Mouse (Mus musculus): Measurements from ENCODE around the gene Vars. TPM values are rescaled to one million over a fixed set of nuclear protein-coding genes. Genes with fewer than 3 reads are reported as not detected.

Vars gene
- polyA plus RNA-seq, 1 experiment from 2014 or later, result 222 TPM

DNA sequence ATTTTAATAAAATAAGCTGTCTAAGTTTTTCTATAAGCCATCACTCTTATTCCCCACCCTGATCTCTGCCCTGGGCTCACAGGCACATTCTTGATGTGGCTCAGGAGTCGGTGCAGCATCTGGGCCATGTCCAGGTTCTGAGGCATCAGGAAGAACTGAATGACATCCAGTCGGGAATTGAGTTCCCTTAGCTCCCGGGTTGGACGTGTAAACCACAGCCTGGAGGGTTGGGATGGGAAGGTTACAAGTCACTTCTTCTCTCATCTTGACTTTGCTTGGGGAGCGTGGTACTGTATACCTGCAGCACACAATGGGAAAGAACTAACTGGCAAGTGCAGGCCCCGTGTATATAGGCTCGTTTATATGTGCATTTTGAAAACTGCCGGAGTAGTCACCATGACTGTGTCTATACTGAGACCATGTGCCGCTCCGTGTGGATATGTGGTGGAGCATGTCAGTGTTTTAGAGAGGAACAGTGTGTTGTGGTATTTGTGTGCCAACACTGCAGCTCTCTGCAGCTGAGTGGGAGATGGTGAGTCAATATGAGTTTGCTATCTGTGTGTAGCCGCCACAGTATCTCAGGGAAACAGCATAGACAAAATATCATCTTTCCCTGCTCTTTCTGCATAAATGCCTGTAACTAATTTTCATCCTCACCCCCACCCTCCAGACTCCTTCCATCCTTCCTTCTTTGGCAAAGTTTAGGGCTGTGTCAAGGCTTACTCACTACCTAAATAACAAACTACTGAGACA is 38.5 kb downstream of the Vars start:
- 0 out of 2 replicates have a peak, but pooled peaks cover 4% of the 10 kb centered on the region for H3K4me1 ChIP-seq
- DNase-seq (ENCODE audit: low spot score), result peak; percentile 24
- WGBS, result 89% methylated on average over 11 of the region's 11 CpGs

GRCm38 (mm10) chr17:35043794-35044193 is 43.0 kb downstream of the Vars start:
- Histone ChIP-seq H3K9me3 (replicated peaks) (no peaks in the 10 kb centered on the region), H3K27ac (no peak overlapping the region; the same call in 1 of the 2 replicates), H3K27me3 (ENCODE audit: low read depth, poor library complexity, severe bottlenecking) (no peaks in the 10 kb centered on the region), H3K4me1 (peaks cover 42% of the 10 kb centered on the region), H3K36me3 (no peaks in the 10 kb centered on the region), H3K4me3 (no peak overlapping the region)
- 86% methylated on average over 4 of the region's 4 CpGs for WGBS
- DNase-seq (ENCODE audit: low spot score), result no peak

More for the DNA sequence above, 38.5 kb downstream of the Vars start:
- Histone ChIP-seq H3K27me3 (ENCODE audit: low read depth, poor library complexity, severe bottlenecking) (no peaks in the 10 kb centered on the region), H3K9me3 (replicated peaks) (no peaks in the 10 kb centered on the region), H3K27ac (no peak overlapping the region), H3K36me3 (no peaks in the 10 kb centered on the region), H3K4me3 (no peak overlapping the region)

DNA sequence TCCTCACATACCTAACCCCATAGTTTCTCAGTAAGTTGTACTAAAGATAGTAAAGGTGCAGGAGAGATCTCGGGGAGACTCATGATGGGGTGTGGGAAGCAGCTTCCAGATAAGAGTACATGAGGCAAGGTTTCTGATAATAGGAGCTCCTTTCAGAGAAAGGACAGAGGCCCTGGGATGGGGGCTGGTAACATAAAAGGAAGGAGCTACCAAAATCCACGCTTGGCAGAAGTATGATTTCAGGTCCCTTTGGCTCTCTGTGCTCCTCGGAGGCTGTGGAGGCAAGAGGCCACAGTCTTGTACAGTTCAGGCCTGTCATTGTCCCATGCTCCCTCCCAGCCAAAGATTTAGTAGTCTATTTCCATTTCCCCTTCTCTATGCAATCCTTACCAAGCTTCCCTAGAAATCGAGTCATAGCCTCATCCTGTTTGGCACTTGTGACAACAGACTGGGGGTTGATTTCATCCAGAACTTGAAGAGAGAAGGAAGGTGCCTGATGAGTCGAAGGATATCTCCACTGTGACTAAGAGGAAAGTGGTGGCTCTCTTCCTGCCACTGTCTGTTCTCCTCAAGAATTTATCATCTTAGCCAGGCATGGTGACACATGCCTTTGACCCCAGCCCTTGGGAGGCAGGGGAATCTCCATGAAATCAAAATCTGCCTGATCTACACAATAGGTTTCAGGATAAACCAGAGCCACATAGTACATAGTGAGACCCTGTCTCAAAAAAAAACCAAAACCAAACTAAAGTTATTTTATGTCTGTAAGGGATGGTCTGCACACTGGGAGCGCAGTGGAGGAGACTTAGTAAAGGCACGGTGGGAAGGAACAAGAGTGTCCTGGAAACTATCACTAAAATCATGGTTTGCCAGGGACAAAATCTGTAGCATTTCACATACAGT is 44.4 kb downstream of the Vars start:
- H3K27me3 ChIP-seq (ENCODE audit: low read depth, poor library complexity, severe bottlenecking), result no peaks in the 10 kb centered on the region
- H3K36me3 ChIP-seq, result no peaks in the 10 kb centered on the region
- WGBS, result 86% methylated on average over 7 of the region's 7 CpGs
- peaks cover 55% of the 10 kb centered on the region for H3K4me1 ChIP-seq
- H3K27ac ChIP-seq, result peak overlapping the region; percentile 97
- no peaks in the 10 kb centered on the region for H3K9me3 ChIP-seq (replicated peaks)
- peak overlapping the region; percentile 70 for H3K4me3 ChIP-seq
- DNase-seq (ENCODE audit: low spot score), result peak; percentile 28

- no peak for DNase-seq (ENCODE audit: low spot score)
- 5% methylated on average over 48 of the region's 48 CpGs for WGBS
- Histone ChIP-seq H3K4me3 (peak overlapping the region; percentile 70), H3K27ac (peak overlapping the region; percentile 97), H3K4me1 (peaks cover 64% of the 10 kb centered on the region), H3K36me3 (no peaks in the 10 kb centered on the region), H3K9me3 (replicated peaks) (no peaks in the 10 kb centered on the region), H3K27me3 (ENCODE audit: low read depth, poor library complexity, severe bottlenecking) (no peaks in the 10 kb centered on the region)
These were observed 45.3 kb downstream of the Vars start for GRCm38 (mm10) chr17:35045807-35046680.

GRCm38 (mm10) chr17:35046681-35047455 is 46.1 kb downstream of the Vars start, which contains the start of gene Msh5:
Gene Msh5, minus strand, starts transcription at chr17:35046745.
- DNase-seq (ENCODE audit: low spot score), result peak; percentile 99
- H3K9me3 ChIP-seq (replicated peaks), result no peaks in the 10 kb centered on the region
- H3K4me1 ChIP-seq, result peaks cover 72% of the 10 kb centered on the region
- H3K27ac ChIP-seq, result peak within 1 kb of the TSS; percentile 97
- H3K4me3 ChIP-seq, result peak within 1 kb of the TSS; percentile 70
- no peaks in the 10 kb centered on the region for H3K36me3 ChIP-seq
- H3K27me3 ChIP-seq (ENCODE audit: low read depth, poor library complexity, severe bottlenecking), result no peaks in the 10 kb centered on the region
- WGBS, result 3% methylated on average over 33 of the region's 33 CpGs

DNA sequence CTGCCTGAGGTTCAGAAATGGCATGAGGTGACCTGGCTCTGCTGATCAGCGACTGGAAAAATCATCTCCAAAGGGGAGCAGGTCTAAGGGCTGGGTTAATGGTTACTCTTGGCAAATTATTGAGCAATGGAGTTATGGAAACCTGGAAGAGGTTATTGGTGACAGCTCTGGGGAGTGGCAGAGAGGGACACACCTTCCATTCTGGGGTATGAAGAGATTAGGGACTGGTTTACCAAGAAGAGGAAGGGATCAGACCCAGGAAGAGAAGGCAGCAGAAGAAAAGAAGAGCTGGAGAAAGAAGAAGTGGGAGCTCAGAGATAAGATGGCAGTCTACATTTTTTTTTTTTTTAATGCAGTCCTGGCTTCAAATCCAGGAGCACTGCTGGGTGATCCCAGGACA is 46.9 kb downstream of the Vars start:
- Histone ChIP-seq H3K36me3 (peaks cover 6% of the 10 kb centered on the region), H3K9me3 (replicated peaks) (no peaks in the 10 kb centered on the region), H3K27me3 (ENCODE audit: low read depth, poor library complexity, severe bottlenecking) (no peaks in the 10 kb centered on the region), H3K4me1 (peaks cover 81% of the 10 kb centered on the region), H3K4me3 (no peak overlapping the region), H3K27ac (peak overlapping the region; percentile 97)
- WGBS, result 52% methylated on average over 1 of the region's 1 CpGs
- no peak for DNase-seq (ENCODE audit: low spot score)

DNA sequence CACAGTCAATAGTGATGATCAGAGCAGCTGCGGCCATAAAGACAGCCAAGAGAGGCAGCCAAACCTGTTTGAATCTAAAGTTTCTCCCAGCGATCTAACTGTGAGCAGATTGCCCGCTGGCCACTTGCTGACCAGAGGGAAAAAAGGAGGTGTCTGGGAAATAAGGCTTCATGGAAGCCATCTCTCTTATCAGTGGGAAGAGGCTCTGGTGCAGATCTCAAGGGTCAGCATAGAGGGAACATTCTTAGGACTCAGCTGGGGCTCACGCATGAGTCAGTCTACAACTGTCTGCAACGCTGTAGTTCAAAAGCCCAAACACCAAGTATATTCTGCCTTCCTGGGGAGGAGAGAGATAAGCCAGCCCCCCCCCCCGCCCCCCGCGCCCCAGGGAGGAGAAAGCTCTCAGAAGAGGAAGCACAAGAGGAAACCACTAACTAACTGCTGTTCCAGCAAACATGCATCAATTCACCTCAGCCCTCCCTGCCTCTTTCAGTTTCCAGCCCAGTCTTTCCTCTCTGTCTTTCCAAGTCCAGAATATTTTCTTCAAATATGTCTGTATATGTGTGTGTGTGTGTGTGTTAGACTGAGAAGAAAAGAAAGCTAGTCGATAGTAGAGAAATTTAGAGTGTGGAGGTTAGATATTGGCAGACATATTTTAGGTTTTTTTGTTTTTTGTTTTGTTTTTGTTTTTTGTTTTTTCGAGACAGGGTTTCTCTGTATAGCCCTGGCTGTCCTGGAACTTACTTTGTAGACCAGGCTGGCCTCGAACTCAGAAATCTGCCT is 47.6 kb downstream of the Vars start:
- Histone ChIP-seq H3K27ac (peak overlapping the region; percentile 97), H3K4me3 (no peak overlapping the region), H3K36me3 (peaks cover 13% of the 10 kb centered on the region), H3K9me3 (replicated peaks) (no peaks in the 10 kb centered on the region), H3K4me1 (peaks cover 81% of the 10 kb centered on the region), H3K27me3 (ENCODE audit: low read depth, poor library complexity, severe bottlenecking) (no peaks in the 10 kb centered on the region)
- no peak for DNase-seq (ENCODE audit: low spot score)
- WGBS, result 41% methylated on average over 11 of the region's 11 CpGs

DNA sequence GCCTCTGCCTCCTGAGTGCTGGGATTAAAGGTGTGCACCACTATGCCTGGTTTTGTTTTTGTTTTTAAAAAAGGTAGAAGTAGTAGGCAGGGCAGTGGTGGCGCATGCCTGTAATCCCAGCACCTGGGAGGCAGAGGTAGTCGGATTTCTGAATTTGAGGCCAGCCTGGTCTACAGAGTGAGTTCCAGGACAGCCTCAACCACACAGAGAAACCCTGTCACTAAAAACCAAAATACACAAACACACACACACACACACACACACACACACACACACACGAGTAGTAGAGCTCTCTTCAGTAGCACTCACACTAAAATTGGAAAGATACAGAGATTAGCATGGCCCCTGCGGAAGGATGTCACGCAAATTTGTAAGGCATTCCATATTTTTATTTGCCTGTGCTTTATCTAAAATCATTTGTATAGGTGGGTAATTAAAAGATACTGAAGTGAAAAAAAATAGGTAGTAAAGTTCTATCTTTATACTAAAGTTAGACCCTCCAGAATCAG is 48.2 kb downstream of the Vars start:
- no peak for DNase-seq (ENCODE audit: low spot score)
- WGBS, result 85% methylated on average over 5 of the region's 5 CpGs
- Histone ChIP-seq H3K27ac (peak overlapping the region; percentile 95), H3K27me3 (ENCODE audit: low read depth, poor library complexity, severe bottlenecking) (no peaks in the 10 kb centered on the region), H3K4me3 (no peak overlapping the region), H3K9me3 (replicated peaks) (no peaks in the 10 kb centered on the region), H3K4me1 (peaks cover 80% of the 10 kb centered on the region), H3K36me3 (peaks cover 19% of the 10 kb centered on the region)

GRCm38 (mm10) chr17:35049561-35050016 is 48.8 kb downstream of the Vars start, which contains the start of gene Clic1:
Gene Clic1, plus strand, starts transcription at chr17:35049966.
- Histone ChIP-seq H3K9me3 (replicated peaks) (no peaks in the 10 kb centered on the region), H3K36me3 (peaks cover 25% of the 10 kb centered on the region), H3K4me1 (peaks cover 77% of the 10 kb centered on the region), H3K4me3 (peak within 1 kb of the TSS; percentile 76), H3K27me3 (ENCODE audit: low read depth, poor library complexity, severe bottlenecking) (no peaks in the 10 kb centered on the region), H3K27ac (peak within 1 kb of the TSS; percentile 95)
- peak; percentile 83 for DNase-seq (ENCODE audit: low spot score)
- 2% methylated on average over 11 of the region's 11 CpGs for WGBS

GRCm38 (mm10) chr17:35050126-35050750 is 49.5 kb downstream of the Vars start:
- H3K9me3 ChIP-seq (replicated peaks), result no peaks in the 10 kb centered on the region
- 1% methylated on average over 27 of the region's 27 CpGs for WGBS
- H3K4me1 ChIP-seq, result peaks cover 72% of the 10 kb centered on the region
- peak; percentile 81 for DNase-seq (ENCODE audit: low spot score)
- peak overlapping the region; percentile 95 for H3K27ac ChIP-seq
- H3K4me3 ChIP-seq, result peak overlapping the region; percentile 76
- H3K36me3 ChIP-seq, result peaks cover 32% of the 10 kb centered on the region
- no peaks in the 10 kb centered on the region for H3K27me3 ChIP-seq (ENCODE audit: low read depth, poor library complexity, severe bottlenecking)
